ENCODE assay signal across 8 mouse cellular contexts in the genomic region with DNA sequence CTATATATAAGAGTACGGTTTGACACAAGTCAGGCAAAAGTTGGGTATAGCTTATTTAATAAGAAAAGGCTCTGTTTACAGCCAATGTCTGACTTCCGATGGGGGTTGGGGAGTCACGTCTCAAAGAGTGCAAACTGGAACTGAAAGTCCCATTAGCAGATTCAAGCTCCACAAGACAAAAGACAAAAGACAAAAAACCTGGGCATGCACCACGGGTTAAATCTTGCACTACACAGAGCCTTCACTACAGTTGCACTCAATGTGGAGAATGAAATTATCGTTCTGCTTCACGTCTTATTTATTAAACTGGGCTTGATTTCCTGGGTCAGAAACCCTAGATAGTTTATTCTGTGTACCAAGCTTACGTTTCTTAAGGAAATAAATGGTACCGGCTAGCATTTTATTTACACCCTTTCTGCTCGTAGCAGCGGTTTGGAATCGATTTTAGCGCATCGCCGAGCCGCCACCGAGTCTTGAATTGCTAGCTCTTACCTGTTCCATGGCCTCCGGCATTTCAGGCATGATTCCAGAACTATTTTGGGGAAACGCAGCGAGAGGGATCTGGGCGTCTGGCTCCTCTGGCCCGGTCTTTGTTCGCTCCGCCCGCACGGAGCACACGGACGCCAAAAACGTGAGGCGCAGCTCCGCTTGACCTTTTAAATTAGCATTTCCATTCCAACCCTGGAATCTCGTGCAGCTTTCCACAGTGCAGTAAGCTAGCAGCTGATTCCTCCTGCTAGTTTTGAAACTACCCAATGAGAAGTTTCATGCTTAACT. TPM values are rescaled to one million over a fixed set of nuclear protein-coding genes. Genes with fewer than 3 reads are reported as not detected.
DNase-seq lines count a peak whose midpoint lies in the region; ATAC-seq and TF ChIP-seq lines count a peak whose summit lies in the region.

No protein-coding gene starts in this region.

- H3K36me3 ChIP-seq in ES-E14 (ENCODE audit: control insufficient read depth, insufficient read depth, low read length, poor library complexity, severe bottlenecking), result peaks cover 5% of the 10 kb centered on the region; the same call in 1 of the 2 replicates
- H3K36me3 ChIP-seq in forebrain, embryonic 14.5 days (ENCODE audit: control insufficient read depth, insufficient read depth, low read length), result no peaks in the 10 kb centered on the region
- no peaks in the 10 kb centered on the region for H3K36me3 ChIP-seq in lung, embryonic 16.5 days (ENCODE audit: control insufficient read depth, insufficient read depth, low read length)

- H3K4me1 ChIP-seq in ES-E14 (ENCODE audit: control insufficient read depth in 2 of 2, insufficient read depth in 2 of 2, low read length in 2 of 2, poor library complexity in 1 of 2), result peaks cover 2 to 10% of the 10 kb centered on the region in 2 experiments; a peak in 2 of 4 replicates
- peaks cover 27% of the 10 kb centered on the region for H3K4me1 ChIP-seq in forebrain, embryonic 14.5 days (ENCODE audit: control insufficient read depth, insufficient read depth, low read length)
- H3K4me1 ChIP-seq in lung, embryonic 16.5 days (replicated peaks; ENCODE audit: control insufficient read depth, insufficient read depth, low read length), result peaks cover 17% of the 10 kb centered on the region

- no peaks in the 10 kb centered on the region; the same call in 1 of the 2 replicates for H3K9me3 ChIP-seq in ES-E14 (ENCODE audit: control insufficient read depth, insufficient read depth, low read depth, low read length)
- no peaks in the 10 kb centered on the region for H3K9me3 ChIP-seq in forebrain, embryonic 14.5 days (replicated peaks; ENCODE audit: control insufficient read depth, low read length)
- H3K9me3 ChIP-seq in lung, embryonic 16.5 days (ENCODE audit: control insufficient read depth, low read length), result no peaks in the 10 kb centered on the region

- intact Hi-C loops in heart, postnatal 25 days (cut with DNase I), result no loop called here

- peak overlapping the region; percentile 95 for H3K9ac ChIP-seq in ES-E14 (ENCODE audit: insufficient read depth, low read depth, low read length, poor library complexity, severe bottlenecking)
- H3K9ac ChIP-seq in forebrain, embryonic 14.5 days (ENCODE audit: low read length), result peak overlapping the region; percentile 75
- H3K9ac ChIP-seq in lung, embryonic 16.5 days (ENCODE audit: low read length), result peak overlapping the region; percentile 82

- H3K4me3 ChIP-seq in ES-E14 (ENCODE audit: insufficient read depth in 1 of 2, low read depth in 1 of 2, low read length in 2 of 2, poor library complexity in 1 of 2, severe bottlenecking in 1 of 2), result peak overlapping the region; percentile 89 to 93
- H3K4me3 ChIP-seq in forebrain, embryonic 14.5 days (ENCODE audit: low read depth, low read length), result peak overlapping the region; percentile 71
- peak overlapping the region; percentile 92 for H3K4me3 ChIP-seq in lung, embryonic 16.5 days (ENCODE audit: low read length)

- in situ Hi-C loops in ES-E14 (cut with MboI; ENCODE audit: low sequenced_read_pairs in 2 of 2, unreplicated experiment in 2 of 2), result no loop called here

- ATAC-seq in forebrain, embryonic 14.5 days, result peak; percentile 44
- ATAC-seq in lung, embryonic 16.5 days (ENCODE audit: low read depth), result peak; percentile 50

- DNase-seq in ES-E14 (ENCODE audit: low read depth, low spot score), result peak; percentile 70
- DNase-seq in c-Kit-positive CD71-positive TER-119-negative erythroid progenitor cells, embryonic 14.5 days (ENCODE audit: low read depth), result peak; percentile 69
- DNase-seq in forebrain, embryonic 14.5 days (ENCODE audit: low spot score), result peak; percentile 84
- DNase-seq in heart, postnatal 25 days (ENCODE audit: low spot score), result peak; percentile 42
- DNase-seq in layer of hippocampus, adult 18-20 months (ENCODE audit: low spot score in 2 of 2), result peak; percentile 18 to 57
- DNase-seq in ovary, postnatal 14 days (ENCODE audit: low spot score), result peak; percentile 46
- peak; percentile 69 for DNase-seq in thymus, postnatal 25 days

- WGBS in forebrain, embryonic 14.5 days, result under 1% methylated on average over 31 of the region's 31 CpGs
- WGBS in lung, embryonic 16.5 days, result under 1% methylated on average over 31 of the region's 31 CpGs

- peak overlapping the region; percentile 92 for H3K4me2 ChIP-seq in forebrain, embryonic 14.5 days (ENCODE audit: low read length)
- peak overlapping the region; percentile 75 for H3K4me2 ChIP-seq in lung, embryonic 16.5 days (ENCODE audit: low read depth, low read length)

- no peaks in the 10 kb centered on the region for H3K27me3 ChIP-seq in forebrain, embryonic 14.5 days (replicated peaks; ENCODE audit: control insufficient read depth, insufficient read depth, low read length)
- no peaks in the 10 kb centered on the region for H3K27me3 ChIP-seq in lung, embryonic 16.5 days (ENCODE audit: control insufficient read depth, insufficient read depth, low read depth, low read length)

- H3K27ac ChIP-seq in ES-E14 (ENCODE audit: insufficient read depth, low read depth, low read length, poor library complexity, severe bottlenecking), result peak overlapping the region; percentile 98
- H3K27ac ChIP-seq in forebrain, embryonic 14.5 days (ENCODE audit: low read depth, low read length), result peak overlapping the region; percentile 90
- H3K27ac ChIP-seq in lung, embryonic 16.5 days (ENCODE audit: low read length), result peak overlapping the region; percentile 98

TF ChIP-seq in ES-E14, 5 proteins besides CTCF, POLR2A, EP300 and RAD21:
- TF ChIP-seq MAFK (IDR thresholded peaks at IDR 0.05; ENCODE audit: insufficient read depth, low read depth, low read length) (no peak), CHD2 (IDR thresholded peaks at IDR 0.05; ENCODE audit: low read depth, low read length) (peak; percentile 85), HCFC1 (IDR thresholded peaks at IDR 0.05; ENCODE audit: borderline replicate concordance, insufficient read depth, low read length) (peak; percentile 41; the same call in 1 of the 2 replicates)

RNA-seq across cellular contexts. Expression of a gene that starts 0.5 kb away (rescaled TPM):
- total RNA-seq in ES-E14 (2012; rRNA removed), result 81.1 and 86.3 TPM in 2 replicates
- polyA plus RNA-seq in forebrain, embryonic 14.5 days (2014; fragmentation: Nextera tagmentation; extraction: Ambion mirVana), result 86.4 and 89.2 TPM in 2 replicates
- 100 to 1,000 TPM in 1 of 2 experiments, 10 to 100 TPM in 1; 98.4 to 101 TPM for total RNA-seq in heart, postnatal 25 days (2021)
- 100 to 1,000 TPM; 120 to 130 TPM for total RNA-seq in layer of hippocampus, adult 18-20 months (2021)
- 99.4 and 106 TPM in 2 replicates for polyA plus RNA-seq in lung, embryonic 16.5 days (2015; fragmentation: Nextera tagmentation; extraction: Ambion mirVana)

RNA-seq across cellular contexts. Expression of a gene that starts 38.7 kb away (rescaled TPM):
- 108 TPM in 2 replicates for total RNA-seq in ES-E14 (2012; rRNA removed)
- 21.0 and 21.1 TPM in 2 replicates for polyA plus RNA-seq in forebrain, embryonic 14.5 days (2014; fragmentation: Nextera tagmentation; extraction: Ambion mirVana)
- under 1 TPM; 0.36 to 0.44 TPM for total RNA-seq in heart, postnatal 25 days (2021)
- total RNA-seq in layer of hippocampus, adult 18-20 months (2021), result under 1 TPM in 1 of 2 experiments, not detected in 1; 0.15 TPM
- 53.2 and 55.1 TPM in 2 replicates for polyA plus RNA-seq in lung, embryonic 16.5 days (2015; fragmentation: Nextera tagmentation; extraction: Ambion mirVana)

RNA-seq across cellular contexts. Expression of a gene that starts 39.0 kb away (rescaled TPM):
- 124 and 133 TPM in 2 replicates for total RNA-seq in ES-E14 (2012; rRNA removed)
- polyA plus RNA-seq in forebrain, embryonic 14.5 days (2014; fragmentation: Nextera tagmentation; extraction: Ambion mirVana), result 87.3 and 98.2 TPM in 2 replicates
- 10 to 100 TPM; 13.2 to 16.2 TPM for total RNA-seq in heart, postnatal 25 days (2021)
- 10 to 100 TPM; 17.0 to 19.9 TPM for total RNA-seq in layer of hippocampus, adult 18-20 months (2021)
- polyA plus RNA-seq in lung, embryonic 16.5 days (2015; fragmentation: Nextera tagmentation; extraction: Ambion mirVana), result 129 and 137 TPM in 2 replicates

Comparison
In these comparisons a context has a peak if more than half of its experiments do, and no peak if none do; other contexts are left out.
1. Peak in every context shown above with its lines: DNase-seq, ATAC-seq, H3K4me3 ChIP-seq and H3K27ac ChIP-seq.
2. RNA of a gene that starts 38.7 kb away (total RNA-seq): 108 TPM in ES-E14; 0.36 to 0.44 TPM in heart, postnatal 25 days and 0.15 TPM in layer of hippocampus, adult 18-20 months; every median in the first group is over 10 times any median in the second.